Comparison of ENCODE assay signal across 16 mouse cellular contexts in genomic region chr14:40891506-40891905, GRCm38 (mm10).
"Had no signal": no experiment of that assay in that cellular context is flagged by ENCODE, and none has a peak within 500 bp of the region (broad histone marks: within the 10 kb centered on the region; RNA-seq: fewer than 3 reads in every experiment).

No protein-coding gene starts in this region.

- H3K27me3 ChIP-seq: limb, embryonic 12.5 days; liver, embryonic 13.5 days; lung, embryonic 15.5 days; megakaryocyte, embryonic 14.5 days; midbrain, embryonic 15.5 days; neural tube, embryonic 12.5 days had no signal

- H3K9ac ChIP-seq: limb, embryonic 12.5 days; liver, embryonic 13.5 days; liver, postnatal 0 days; lung, embryonic 15.5 days; midbrain, embryonic 15.5 days; neural tube, embryonic 12.5 days had no signal

- H3K4me3 ChIP-seq: layer of hippocampus, adult 2 months; limb, embryonic 12.5 days; liver, embryonic 13.5 days; lung, embryonic 15.5 days; megakaryocyte, embryonic 14.5 days; midbrain, embryonic 15.5 days; neural tube, embryonic 12.5 days had no signal

- H3K36me3 ChIP-seq: limb, embryonic 12.5 days; liver, embryonic 13.5 days; lung, embryonic 15.5 days; midbrain, embryonic 15.5 days; neural tube, embryonic 12.5 days had no signal

- H3K27ac ChIP-seq: layer of hippocampus, adult 2 months; limb, embryonic 12.5 days; liver, embryonic 13.5 days; lung, embryonic 15.5 days; macrophage; midbrain, embryonic 15.5 days; neural tube, embryonic 12.5 days; stomach, postnatal 0 days had no signal

- H3K4me2 ChIP-seq: limb, embryonic 12.5 days; liver, embryonic 13.5 days; lung, embryonic 15.5 days; midbrain, embryonic 11.5 days; midbrain, embryonic 15.5 days; neural tube, embryonic 12.5 days had no signal

- H3K9me3 ChIP-seq: limb, embryonic 12.5 days; liver, embryonic 13.5 days; lung, embryonic 15.5 days; megakaryocyte, embryonic 14.5 days; midbrain, embryonic 15.5 days; neural tube, embryonic 12.5 days had no signal

- ATAC-seq: liver, postnatal 0 days; midbrain, embryonic 15.5 days had no signal

- H3K4me1 ChIP-seq: neural tube, embryonic 12.5 days had no signal

- DNase-seq: kidney, postnatal 4 days; liver; liver, embryonic 13.5 days; liver, postnatal 0 days; lung, postnatal 14 days; thymus, adult 18-20 months; thymus, postnatal 14 days had no signal
